Mouse (Mus musculus) left cerebral cortex, postnatal 25 days (tissue): ENCODE measurements around the gene Gm49405. TPM values are rescaled to one million over a fixed set of nuclear protein-coding genes. Genes with fewer than 3 reads are reported as not detected.
"Not testable (repeated sequence)": the region's sequence is repeated elsewhere in the genome, so short reads cannot be mapped to it uniquely, and the experiment has no call there.

Source experiments
- DNase-seq, 2 experiments: peaks; one replicate each; pipeline ENCODE4 v3.0.0; 2022; ENCODE audit warnings: low spot score in 2 of 2, mixed read lengths in 1 of 2
- intact Hi-C: fragments of 180-260 bp; cut with DNase I; formaldehyde crosslinking; loops from one replicate; pipeline ENCODE4 v1.15.1; 2025
- total RNA-seq, 2 experiments: library from RNA; stranded (reverse); gene quantifications; 2 replicates each; pipeline ENCODE4 v1.2.3; 2021

Gene Gm49405
- total RNA-seq, 2 experiments from 2014 or later = 1.1 to 1.6 TPM

- no peak for DNase-seq
- intact Hi-C loops = no loop called here
These were observed 41.7 kb downstream of the Gm49405 start for GRCm38 (mm10) chr19:4042124-4042523.

DNA sequence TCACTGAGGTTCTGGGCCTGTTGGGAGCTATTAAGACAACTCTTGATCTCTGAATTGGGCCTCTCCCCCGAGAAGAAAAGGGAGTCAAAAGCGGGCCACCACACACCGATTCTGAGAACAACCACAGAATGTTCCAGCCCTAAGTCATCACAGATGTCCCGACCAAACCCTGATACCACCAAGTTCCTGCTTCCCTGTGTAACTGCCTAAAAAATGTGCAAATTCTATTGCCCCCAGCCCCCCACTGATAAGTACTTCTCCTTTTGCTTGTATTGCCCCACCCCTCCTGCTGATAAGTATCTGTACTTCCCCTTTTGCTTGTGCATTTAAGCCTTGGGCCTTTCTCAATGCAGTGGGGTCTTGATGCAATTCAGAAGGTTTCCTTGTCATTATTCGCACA is 43.7 kb downstream of the Gm49405 start:
- intact Hi-C loops, DNase-seq: not testable (repeated sequence)

DNA sequence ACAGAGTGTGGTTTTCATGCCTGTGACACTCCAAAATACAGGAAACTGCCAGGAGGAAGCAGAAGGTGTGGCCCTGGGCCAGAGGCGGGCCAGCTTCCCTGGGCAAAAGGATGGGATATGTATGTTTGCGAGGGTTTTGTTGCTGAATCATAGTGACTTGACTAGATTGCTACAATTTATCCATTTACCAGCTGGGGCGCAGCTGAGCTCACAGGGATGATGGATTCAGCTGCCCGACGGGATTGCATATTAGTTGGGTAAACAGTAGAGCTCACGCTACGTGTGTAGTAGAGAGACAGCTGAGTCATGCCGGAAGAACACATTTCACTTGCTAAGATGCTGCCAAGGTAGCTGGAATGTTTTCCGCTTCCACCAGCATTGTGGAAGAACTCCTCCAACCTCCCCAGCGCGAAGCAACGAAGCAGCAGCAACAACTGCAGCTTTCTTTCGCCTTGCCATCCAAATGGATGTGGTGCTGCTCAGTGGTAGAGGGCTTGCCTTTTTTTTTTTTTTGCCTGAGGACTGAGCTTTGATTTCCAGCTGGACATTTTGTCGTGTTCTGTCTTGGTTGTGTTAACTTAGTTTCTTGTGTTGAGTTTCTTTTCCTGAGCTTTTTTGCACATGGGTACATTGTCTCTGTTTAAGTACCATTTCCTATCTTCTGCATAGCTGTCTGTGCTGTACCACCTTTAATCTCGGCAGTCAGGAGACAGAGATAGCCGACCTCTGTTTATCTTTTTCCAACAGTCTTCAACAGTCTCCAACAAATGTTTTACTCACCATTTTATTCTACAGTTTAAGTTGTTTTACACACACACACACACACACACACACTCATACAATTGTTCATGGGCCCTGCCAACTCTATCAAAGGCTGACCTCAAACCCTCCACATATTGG is 45.8 kb downstream of the Gm49405 start, which contains the start of gene Gstp2:
TSS of gene Gstp2 (minus strand) at position 58 of the 900 bp plus-strand sequence.
- peak; percentile 81 to 94 for DNase-seq
- intact Hi-C loops = loop anchor here (2.0 kb wide), 1 partner anchor 51 kb away; the partner anchor contains the start of gene Cdk2ap2

- DNase-seq = no peak
- intact Hi-C loops = loop anchor here (2.0 kb wide), 1 partner anchor 50 kb away; the partner anchor contains the start of gene Cdk2ap2
These were observed 46.4 kb downstream of the Gm49405 start for GRCm38 (mm10) chr19:4046866-4047254.

- peak; percentile 54 to 64 for DNase-seq
- intact Hi-C loops = loop anchor here (1.0 to 2.0 kb wide), 2 partner anchors 29 to 49 kb away; partner anchors contain the start of gene Cdk2ap2
These were observed 47.4 kb downstream of the Gm49405 start for GRCm38 (mm10) chr19:4047859-4048258.

DNA sequence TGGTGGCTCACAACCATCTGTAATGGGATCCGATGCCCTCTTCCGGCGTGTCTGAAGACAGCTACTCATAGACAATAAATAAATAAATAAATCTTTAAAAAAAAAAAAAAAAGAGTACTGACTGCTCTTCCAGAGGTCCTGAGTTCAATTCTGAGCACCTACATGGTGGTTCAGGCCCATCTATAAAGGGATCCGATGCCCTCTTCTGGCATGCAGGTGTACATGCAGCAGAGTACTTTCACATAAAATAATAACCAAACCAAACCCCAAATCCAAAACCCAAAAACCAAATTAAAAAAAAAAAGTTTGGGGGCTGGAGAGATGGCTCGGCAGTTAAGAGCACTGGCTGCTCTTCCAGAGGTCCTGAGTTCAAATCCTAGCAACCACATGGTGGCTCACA is 48.6 kb downstream of the Gm49405 start:
- intact Hi-C loops, DNase-seq: not testable (repeated sequence)

- DNase-seq = no peak
- intact Hi-C loops = no loop called here
These were observed 50.6 kb downstream of the Gm49405 start for GRCm38 (mm10) chr19:4051016-4051415.

GRCm38 (mm10) chr19:4051741-4052515 is 51.5 kb downstream of the Gm49405 start:
- DNase-seq = peak; percentile 21 to 28

DNA sequence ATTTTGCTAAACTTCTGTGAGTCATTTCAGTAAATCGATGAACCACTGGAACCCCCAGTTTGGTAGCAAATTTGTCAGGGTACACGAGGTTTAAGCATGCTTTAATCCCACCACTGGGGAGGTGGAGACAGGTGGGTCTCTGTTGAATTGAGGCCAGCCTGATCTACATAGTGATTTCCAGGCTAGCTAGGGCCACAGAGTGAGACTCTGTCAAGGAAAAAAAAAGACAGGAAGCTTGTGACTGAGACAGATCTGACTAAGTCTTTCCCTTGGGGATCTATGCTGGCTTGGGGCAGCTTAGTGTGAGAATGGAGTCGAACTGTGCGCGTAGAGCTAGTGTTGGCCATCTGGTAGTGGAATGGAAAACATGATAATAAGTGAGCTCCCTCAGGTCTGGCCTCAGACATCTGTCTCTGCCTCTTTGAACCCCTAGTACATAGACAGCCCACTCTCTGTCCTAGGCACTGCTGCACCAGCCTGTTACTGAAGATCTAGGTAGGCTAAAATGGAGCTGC is 52.1 kb downstream of the Gm49405 start:
- intact Hi-C loops = no loop called here
- DNase-seq = no peak

More at GRCm38 (mm10) chr19:4051741-4052515, 51.5 kb downstream of the Gm49405 start:
- intact Hi-C loops = no loop called here

GRCm38 (mm10) chr19:4054613-4055012 is 54.2 kb downstream of the Gm49405 start:
- DNase-seq = no peak
- intact Hi-C loops = no loop called here

Other genes starting within 250 kb of the Gm49405 start
- 10 to 100 TPM; 50.7 to 52.3 TPM for gene Kmt5b, start 233.2 kb upstream of the Gm49405 start, total RNA-seq
- 10 to 100 TPM; 82.8 to 93.7 TPM for gene Chka, start 148.9 kb upstream of the Gm49405 start, total RNA-seq
- gene Tcirg1, start 93.5 kb upstream of the Gm49405 start, total RNA-seq = 10 to 100 TPM; 15.3 to 16.4 TPM
- gene Ndufs8, start 87.9 kb upstream of the Gm49405 start, total RNA-seq = 100 to 1,000 TPM; 124 to 137 TPM
- 1 to 10 TPM; 2.2 to 2.4 TPM for gene Aldh3b1, start 70.8 kb upstream of the Gm49405 start, total RNA-seq
- gene Unc93b1, start 65.4 kb upstream of the Gm49405 start, total RNA-seq = 10 to 100 TPM; 14.1 to 16.1 TPM
- under 1 TPM in 1 of 2 experiments, not detected in 1; 0.11 TPM for gene Aldh3b3, start 42.0 kb upstream of the Gm49405 start, total RNA-seq
- 1 to 10 TPM; 1.7 to 2.1 TPM for gene Aldh3b2, start 28.3 kb upstream of the Gm49405 start, total RNA-seq
- gene Acy3, start 14.1 kb upstream of the Gm49405 start, total RNA-seq = 1 to 10 TPM; 3.2 to 3.4 TPM
- gene Tbx10, start 7.9 kb upstream of the Gm49405 start, total RNA-seq = not detected
- gene Nudt8, start within 50 bp of the Gm49405 start, total RNA-seq = 1 to 10 TPM; 7.0 to 7.3 TPM
- 1 to 10 TPM; 4.4 to 5.1 TPM for gene Doc2g, start 2.7 kb downstream of the Gm49405 start, total RNA-seq
- 100 to 1,000 TPM; 221 to 241 TPM for gene Ndufv1, start 12.2 kb downstream of the Gm49405 start, total RNA-seq
- gene Gstp1, start 37.4 kb downstream of the Gm49405 start, total RNA-seq = 100 to 1,000 TPM; 266 to 294 TPM
- gene Gstp2, start 45.4 kb downstream of the Gm49405 start, total RNA-seq = 10 to 100 TPM; 30.7 to 33.1 TPM
- gene Gstp3, start 58.9 kb downstream of the Gm49405 start, total RNA-seq = not detected
- not detected for gene Cabp2, start 81.0 kb downstream of the Gm49405 start, total RNA-seq
- 10 to 100 TPM; 31.8 to 35.3 TPM for gene Cdk2ap2, start 96.6 kb downstream of the Gm49405 start, total RNA-seq
- gene Pitpnm1, start 99.4 kb downstream of the Gm49405 start, total RNA-seq = 100 to 1,000 TPM; 208 to 215 TPM
- gene Aip, start 125.2 kb downstream of the Gm49405 start, total RNA-seq = 100 to 1,000 TPM; 116 to 118 TPM
- not detected for gene Gpr152, start 139.2 kb downstream of the Gm49405 start, total RNA-seq
- not detected for gene Cabp4, start 143.4 kb downstream of the Gm49405 start, total RNA-seq
- 10 to 100 TPM; 75.6 to 82.8 TPM for gene Coro1b, start 148.0 kb downstream of the Gm49405 start, total RNA-seq
- 1 to 10 TPM; 1.1 to 2.0 TPM for gene Ptprcap, start 153.0 kb downstream of the Gm49405 start, total RNA-seq
- gene Rps6kb2, start 162.7 kb downstream of the Gm49405 start, total RNA-seq = 10 to 100 TPM; 28.5 to 32.0 TPM
- 1 to 10 TPM; 6.6 to 8.7 TPM for gene Carns1, start 174.9 kb downstream of the Gm49405 start, total RNA-seq
- gene Tbc1d10c, start 190.7 kb downstream of the Gm49405 start, total RNA-seq = 1 to 10 TPM; 1.3 to 2.0 TPM
- gene Ppp1ca, start 191.4 kb downstream of the Gm49405 start, total RNA-seq = 100 to 1,000 TPM; 318 to 320 TPM
- 1 to 10 TPM; 6.9 to 8.0 TPM for gene Rad9a, start 201.0 kb downstream of the Gm49405 start, total RNA-seq
- 1 to 10 TPM in 1 of 2 experiments, under 1 TPM in 1; 0.96 to 1.2 TPM for gene Clcf1, start 213.6 kb downstream of the Gm49405 start, total RNA-seq
- not detected for gene AC109138.7, start 213.7 kb downstream of the Gm49405 start, total RNA-seq
- gene Pold4, start 231.3 kb downstream of the Gm49405 start, total RNA-seq = 10 to 100 TPM; 14.0 to 18.6 TPM